Mouse (Mus musculus) cortical plate, adult 2 months (tissue): Measurements from ENCODE around the gene Cdc7.

Experiments used
- CTCF ChIP-seq: fragments of 200-500 bp; IDR thresholded peaks from 2 replicates; pipeline ENCODE4 v1.5.1; 2011; ENCODE audit warnings: mild to moderate bottlenecking, control low read depth, low read length; ENCODE audit not compliant: insufficient read depth; ENCODE audit errors: extremely low read depth
- POLR2A ChIP-seq: fragments of 200-500 bp; IDR thresholded peaks from 2 replicates; pipeline ENCODE4 v1.6.1; 2011; ENCODE audit warnings: mild to moderate bottlenecking, low read length, control low read depth; ENCODE audit not compliant: insufficient read depth; ENCODE audit errors: extremely low read depth

DNA sequence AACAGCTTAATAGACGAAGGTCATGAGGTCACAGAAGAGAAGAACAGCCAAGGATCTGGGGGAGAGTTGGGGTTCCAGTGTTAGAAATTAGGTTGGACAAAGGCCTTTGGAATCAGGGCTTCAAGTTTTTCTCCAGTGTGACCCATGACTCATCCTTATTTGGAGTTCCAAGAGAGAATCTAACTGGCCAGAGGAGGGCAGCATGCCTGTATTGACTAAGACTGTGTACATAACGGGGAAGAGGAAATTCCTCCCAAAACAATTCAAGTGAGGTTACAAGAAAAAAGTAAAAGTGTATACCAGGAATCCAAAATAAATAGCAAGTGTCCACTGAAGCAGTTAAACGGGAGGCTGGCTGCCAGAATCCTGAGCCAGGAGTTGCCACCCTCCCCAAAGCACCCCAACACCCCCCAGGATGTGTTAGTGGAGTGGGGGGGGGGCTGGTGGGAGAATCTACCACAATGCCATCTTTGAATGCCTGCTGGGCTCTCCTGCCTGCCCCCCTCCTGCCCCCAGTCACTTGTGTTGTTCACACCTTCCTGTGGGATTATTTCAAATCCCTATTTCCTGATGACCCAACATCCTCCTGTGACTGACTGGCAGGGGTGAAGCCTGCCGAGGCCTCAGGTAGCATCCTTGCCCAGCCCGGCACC lies 31.9 kb downstream of the Cdc7 start:
- peak; percentile 57; the same call in 1 of the 2 replicates for TF ChIP-seq CTCF
- TF ChIP-seq POLR2A, result no peak
